Mouse (Mus musculus) forebrain, postnatal 0 days (tissue): ENCODE results near the gene Tedc2. TPM values are rescaled to one million over a fixed set of nuclear protein-coding genes. Genes with fewer than 3 reads are reported as not detected.

Source experiments
- ATAC-seq: fragments of 200-750 bp; cut with Nextera tagmentation; 2 replicates; pipeline ENCODE4 v1.8.0; 2017; ENCODE audit warnings: mild to moderate bottlenecking, moderate library complexity
- DNase-seq: peaks from one replicate; pipeline ENCODE4 v3.0.0-alpha.2; 2015
- H3K27ac ChIP-seq: fragments of 300-500 bp; sonication (generic); 2 replicates; pipeline ENCODE4 v1.5.1; 2014; ENCODE audit warnings: low read depth, mild to moderate bottlenecking, antibody characterized with exemption, low read length, moderate library complexity, mixed read lengths
- H3K27me3 ChIP-seq: fragments of 300-500 bp; sonication (generic); 2 replicates; pipeline ENCODE4 v1.6.1; 2014; ENCODE audit warnings: mild to moderate bottlenecking, low read length, mixed read lengths; ENCODE audit not compliant: insufficient read depth
- H3K36me3 ChIP-seq: fragments of 300-500 bp; sonication (generic); 2 replicates; pipeline ENCODE4 v1.6.1; 2014; ENCODE audit warnings: mild to moderate bottlenecking, moderate library complexity; ENCODE audit not compliant: insufficient read depth
- H3K4me1 ChIP-seq: fragments of 300-500 bp; sonication (generic); 2 replicates; pipeline ENCODE4 v1.6.1; 2014; ENCODE audit warnings: antibody characterized with exemption; ENCODE audit not compliant: insufficient read depth
- H3K4me2 ChIP-seq: fragments of 300-500 bp; sonication (generic); 2 replicates; pipeline ENCODE4 v1.6.1; 2014; ENCODE audit warnings: low read depth, mild to moderate bottlenecking, moderate library complexity
- H3K4me3 ChIP-seq: fragments of 300-500 bp; sonication (generic); 2 replicates; pipeline ENCODE4 v1.5.1; 2014; ENCODE audit warnings: low read depth, low read length, mixed read lengths
- H3K9ac ChIP-seq: fragments of 300-500 bp; sonication (generic); 2 replicates; pipeline ENCODE4 v1.6.1; 2014; ENCODE audit warnings: mild to moderate bottlenecking
- H3K9me3 ChIP-seq: fragments of 300-500 bp; sonication (generic); 2 replicates; pipeline ENCODE4 v1.6.1; 2016; ENCODE audit warnings: low read length
- CTCF ChIP-seq: sonication (generic); IDR thresholded peaks from 2 replicates; pipeline ENCODE4 v1.5.1; 2016; ENCODE audit warnings: antibody characterized with exemption, control low read depth, low read depth
- WGBS: fragments of 180-500 bp; shearing (Covaris S2); extraction: QIAGEN DNeasy Blood & Tissue Kit; methylation state at CpG from one replicate; pipeline ENCODE4 v1.1.7; 2014; 5-methylcytosine and 5-hydroxymethylcytosine counted together
- polyA plus RNA-seq: library from polyadenylated mRNA; unstranded; fragments of >200 nt; fragmentation: Nextera tagmentation; extraction: Ambion mirVana; gene quantifications from 2 replicates; pipeline ENCODE4 v1.2.1, GENCODE M21; 2015
- total RNA-seq: library from RNA; depleted of rRNA; stranded (reverse); fragments of >200 nt; gene quantifications from 2 replicates; pipeline ENCODE4 v1.2.3, GENCODE M21; 2014

The Tedc2 gene
- total and polyA plus RNA-seq, 2 experiments from 2014 or later: 9.6 to 19.7 TPM

DNA sequence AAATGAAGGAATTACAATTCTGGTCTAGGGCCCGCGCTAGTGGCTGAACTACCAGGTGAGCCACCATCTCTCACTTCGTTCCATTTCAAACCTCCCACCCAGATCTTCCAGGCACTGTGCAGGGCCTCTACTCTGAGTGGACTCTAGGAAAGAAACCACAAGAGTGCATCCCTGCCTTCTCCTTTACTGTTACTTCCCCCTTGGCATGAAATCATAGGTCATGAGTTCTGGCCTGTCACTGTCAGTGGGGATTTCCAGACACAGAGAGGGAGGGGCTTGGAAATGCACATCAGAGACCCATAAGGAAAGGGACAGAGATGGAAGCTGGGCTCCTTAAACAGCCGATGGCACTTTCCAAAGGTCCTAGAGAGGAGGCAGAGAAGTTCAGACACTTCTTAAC lies 48.9 kb downstream of the Tedc2 start:
- Histone ChIP-seq H3K9me3 (no peaks in the 10 kb centered on the region), H3K4me3 (no peak overlapping the region), H3K27me3 (no peaks in the 10 kb centered on the region), H3K4me1 (peaks cover 17% of the 10 kb centered on the region), H3K4me2 (no peak overlapping the region), H3K36me3 (peaks cover under 1% of the 10 kb centered on the region), H3K9ac (no peak overlapping the region), H3K27ac (no peak overlapping the region)
- WGBS: 91% methylated on average over 4 of the region's 4 CpGs
- no peak for ATAC-seq
- DNase-seq: no peak
- TF ChIP-seq CTCF: no peak

DNA sequence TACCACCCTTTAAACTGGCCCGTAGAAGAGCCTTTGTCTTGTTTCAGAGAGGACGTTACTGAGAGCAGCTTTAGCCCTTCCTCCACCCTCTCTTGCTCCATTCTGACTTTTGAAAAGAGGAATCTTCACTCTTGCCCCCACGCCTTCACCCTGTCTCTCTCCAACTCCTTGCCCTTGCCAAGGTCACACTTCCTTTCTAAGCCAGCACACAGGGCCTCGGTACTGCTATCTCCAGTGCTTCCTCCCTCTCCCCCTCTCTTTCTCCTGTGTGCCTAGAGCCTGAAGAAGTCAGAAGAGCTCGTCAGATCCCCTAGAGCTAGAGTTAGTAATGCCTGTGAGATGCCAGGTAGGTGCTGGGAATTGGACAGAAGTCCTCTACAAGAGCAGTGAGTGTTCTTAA lies 49.9 kb downstream of the Tedc2 start:
- Histone ChIP-seq H3K4me3 (no peak overlapping the region), H3K27me3 (no peaks in the 10 kb centered on the region), H3K27ac (no peak overlapping the region), H3K36me3 (peaks cover 5% of the 10 kb centered on the region), H3K9ac (no peak overlapping the region), H3K4me2 (no peak overlapping the region), H3K4me1 (peaks cover 17% of the 10 kb centered on the region), H3K9me3 (no peaks in the 10 kb centered on the region)
- WGBS: 81% methylated on average over 5 of the region's 5 CpGs
- DNase-seq (no peak), ATAC-seq (no peak)
- no peak for TF ChIP-seq CTCF

GRCm38 (mm10) chr17:24170125-24170524 lies 50.5 kb downstream of the Tedc2 start:
- no peak for TF ChIP-seq CTCF
- WGBS: 64% methylated on average over 3 of the region's 3 CpGs
- Histone ChIP-seq H3K27me3 (no peaks in the 10 kb centered on the region), H3K9me3 (no peaks in the 10 kb centered on the region), H3K36me3 (peaks cover 10% of the 10 kb centered on the region), H3K9ac (peak overlapping the region; percentile 94), H3K4me3 (peak overlapping the region; percentile 73), H3K27ac (peak overlapping the region; percentile 97), H3K4me1 (peaks cover 17% of the 10 kb centered on the region), H3K4me2 (peak overlapping the region; percentile 78)
- no peak for ATAC-seq
- no peak for DNase-seq

DNA sequence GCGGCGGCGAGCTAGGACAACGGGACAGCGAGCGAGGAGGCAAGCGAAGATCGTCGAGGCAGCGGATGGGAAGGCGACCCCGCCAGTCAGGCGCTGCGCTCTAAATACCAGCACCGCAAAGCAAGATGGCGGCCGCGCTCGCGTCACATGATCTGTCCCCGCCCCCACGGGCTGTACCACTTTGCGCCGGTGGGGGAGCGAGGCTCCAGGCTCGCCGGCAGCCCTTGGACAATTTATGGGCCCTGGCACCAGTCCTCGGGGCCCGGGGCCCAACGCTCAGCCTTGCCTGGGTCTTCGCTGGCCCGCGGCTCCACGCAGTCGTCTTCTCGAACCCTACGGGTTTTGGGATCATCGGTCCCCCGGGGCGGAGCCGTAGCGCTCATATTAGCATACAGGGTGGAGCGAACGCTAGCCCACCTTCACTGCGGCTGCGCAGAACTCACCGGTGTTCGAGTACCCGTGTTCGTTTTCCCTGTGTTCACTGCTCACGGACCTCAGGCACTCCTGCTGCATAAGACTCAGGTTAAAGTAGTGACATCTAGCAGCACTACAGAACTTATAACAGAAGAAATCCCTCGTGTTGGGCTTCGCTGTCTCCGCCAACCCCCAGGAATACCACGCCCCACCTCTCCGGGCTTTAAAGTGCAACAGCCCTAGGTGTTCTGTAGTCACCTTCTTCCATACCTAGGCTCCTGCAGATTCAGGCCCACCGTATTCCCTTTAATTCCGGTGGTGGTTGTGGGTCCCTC lies 51.2 kb downstream of the Tedc2 start, which contains the start of gene Atp6v0c:
Gene Atp6v0c (minus strand): TSS at position 386 of the 749 bp plus-strand sequence.
- Histone ChIP-seq H3K27ac (peak within 1 kb of the TSS; percentile 97), H3K9ac (peak within 1 kb of the TSS; percentile 94), H3K9me3 (no peaks in the 10 kb centered on the region), H3K36me3 (peaks cover 13% of the 10 kb centered on the region), H3K27me3 (no peaks in the 10 kb centered on the region), H3K4me3 (peak within 1 kb of the TSS; percentile 73), H3K4me2 (peak within 1 kb of the TSS; percentile 78), H3K4me1 (peaks cover 17% of the 10 kb centered on the region)
- WGBS: under 1% methylated on average over 57 of the region's 58 CpGs
- peak; percentile 93 for ATAC-seq
- peak; percentile 98 for DNase-seq
- TF ChIP-seq CTCF: peak; percentile 59

GRCm38 (mm10) chr17:24168590-24169277 lies 51.9 kb downstream of the Tedc2 start:
- ATAC-seq (peak; percentile 69), DNase-seq (peak; percentile 89)
- under 1% methylated on average over 41 of the region's 41 CpGs for WGBS
- H3K4me1 ChIP-seq: peaks cover 17% of the 10 kb centered on the region
- peak overlapping the region; percentile 97 for H3K27ac ChIP-seq
- peak overlapping the region; percentile 78 for H3K4me2 ChIP-seq
- no peaks in the 10 kb centered on the region for H3K27me3 ChIP-seq
- peaks cover 13% of the 10 kb centered on the region for H3K36me3 ChIP-seq
- TF ChIP-seq CTCF: no peak
- peak overlapping the region; percentile 94 for H3K9ac ChIP-seq
- H3K4me3 ChIP-seq: peak overlapping the region; percentile 73
- H3K9me3 ChIP-seq: no peaks in the 10 kb centered on the region

- DNase-seq: no peak
- 50% methylated on average over 7 of the region's 7 CpGs for WGBS
- no peak for ATAC-seq
Measured at GRCm38 (mm10) chr17:24167891-24168505, 52.7 kb downstream of the Tedc2 start.

More at GRCm38 (mm10) chr17:24167891-24168505, 52.7 kb downstream of the Tedc2 start:
- Histone ChIP-seq H3K4me1 (peaks cover 18% of the 10 kb centered on the region), H3K9me3 (no peaks in the 10 kb centered on the region), H3K27ac (peak overlapping the region; percentile 97), H3K27me3 (no peaks in the 10 kb centered on the region), H3K36me3 (peaks cover 13% of the 10 kb centered on the region), H3K4me3 (peak overlapping the region; percentile 73), H3K9ac (peak overlapping the region; percentile 94), H3K4me2 (peak overlapping the region; percentile 78)
- TF ChIP-seq CTCF: no peak
